Mouse (Mus musculus) ovary, postnatal 36 days (tissue): ENCODE data around the gene Vmac.

Experiments
- DNase-seq: peaks from one replicate; pipeline ENCODE4 v3.0.0; 2022; ENCODE audit warnings: low spot score, mixed read lengths

Vmac gene

GRCm38 (mm10) chr17:56686801-56687200, 31.0 kb downstream of the Vmac start:
- no peak for DNase-seq

DNA sequence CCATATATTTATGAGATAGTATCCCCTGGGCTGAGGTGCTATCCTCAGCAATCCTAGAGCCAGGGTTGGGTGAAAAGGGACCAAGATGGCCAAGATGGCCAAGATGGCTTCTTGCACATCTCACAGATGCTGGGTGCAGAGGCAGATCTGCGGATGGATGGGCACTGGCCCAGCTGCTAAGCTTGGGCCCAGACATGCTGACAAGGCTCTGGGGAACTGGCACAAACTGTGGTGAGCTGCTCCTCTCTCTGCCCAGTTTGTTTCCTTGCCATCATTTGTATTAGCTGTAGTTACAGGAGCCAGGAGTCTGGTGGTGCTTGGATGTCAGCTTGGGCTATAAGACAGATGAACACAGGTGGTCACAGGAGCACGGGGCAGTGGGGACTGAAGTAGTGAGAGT, 33.2 kb downstream of the Vmac start:
- DNase-seq: no peak

GRCm38 (mm10) chr17:56683546-56684140, 34.2 kb downstream of the Vmac start:
- DNase-seq: no peak

DNA sequence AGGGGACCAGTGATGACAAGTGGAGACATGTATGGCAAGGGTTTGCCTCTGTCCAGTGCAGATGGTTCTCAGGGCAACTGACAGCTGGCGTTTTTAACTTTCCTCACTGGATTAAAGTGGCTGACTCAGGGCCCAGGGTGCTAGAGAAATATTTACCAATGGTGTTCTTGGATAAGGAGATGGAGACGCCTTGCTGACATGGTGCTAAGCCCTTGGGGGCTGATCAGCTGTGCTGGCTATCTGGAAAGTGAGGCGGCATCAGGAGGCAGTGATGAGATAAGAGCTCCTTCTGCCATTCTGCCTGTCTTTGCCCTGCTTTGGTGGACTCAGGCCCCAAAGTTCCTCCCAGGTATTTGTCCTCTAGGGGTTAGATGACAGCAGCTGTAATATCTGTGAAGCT, 34.9 kb downstream of the Vmac start:
- DNase-seq: no peak

DNA sequence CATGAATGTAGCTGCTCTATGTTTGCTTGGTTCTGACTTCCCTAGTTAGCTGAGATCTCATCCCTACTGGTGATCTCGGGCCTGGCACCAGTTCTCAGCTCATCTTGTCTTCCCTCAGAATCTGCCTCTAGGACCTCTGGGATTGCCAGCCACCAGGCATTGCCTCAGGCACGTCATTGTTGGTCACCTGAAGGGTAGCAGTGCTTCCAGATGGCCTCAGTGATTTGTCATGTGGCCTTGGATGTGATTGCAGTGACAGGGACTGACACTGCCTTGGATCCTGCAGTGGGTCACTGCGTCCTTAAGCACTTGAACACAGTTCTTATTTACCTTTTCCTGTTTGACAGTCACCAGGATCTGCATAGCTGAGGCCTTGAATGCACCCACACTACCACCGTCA, 36.0 kb downstream of the Vmac start:
- no peak for DNase-seq

DNA sequence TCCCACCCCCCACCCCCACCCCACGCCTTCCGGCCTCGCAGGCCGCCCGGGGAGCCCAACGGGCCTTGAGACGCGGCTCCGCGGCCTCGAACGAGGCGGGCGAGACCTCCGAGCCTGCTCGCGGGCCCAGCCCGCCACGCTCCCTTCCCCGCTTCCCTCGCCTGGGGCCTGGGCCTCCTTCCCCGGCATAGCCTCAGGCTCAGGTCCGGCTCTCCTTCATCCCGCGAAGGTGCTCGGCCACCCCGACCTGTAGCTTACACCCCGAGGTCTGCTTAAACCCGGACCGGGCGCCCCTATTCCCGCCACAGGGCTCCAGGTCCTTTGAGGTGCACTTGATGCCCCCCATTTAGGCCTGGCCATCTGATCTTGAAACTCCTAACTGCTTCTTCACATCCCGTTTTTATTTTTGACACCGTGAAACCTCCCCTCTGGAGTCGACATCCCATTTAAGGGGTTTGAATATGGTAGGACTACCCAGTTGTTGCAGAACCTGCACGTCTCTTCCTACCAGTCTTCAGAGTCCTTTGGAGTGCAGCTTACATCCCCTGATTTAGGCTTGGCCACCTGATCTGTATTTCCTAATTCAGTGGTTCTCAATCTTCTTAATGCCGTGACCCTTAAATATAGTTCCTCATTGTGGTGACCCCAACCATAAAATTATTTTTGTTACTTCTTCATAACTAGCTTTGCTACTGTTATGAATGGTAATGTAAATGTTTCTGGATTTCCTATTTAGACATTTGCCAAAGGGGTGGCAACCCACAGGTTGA, 44.0 kb downstream of the Vmac start:
- DNase-seq: no peak

GRCm38 (mm10) chr17:56672941-56673646, 44.7 kb downstream of the Vmac start, which contains the start of gene Ranbp3:
Gene Ranbp3, plus strand, starts transcription at chr17:56673294.
- peak; percentile 100 for DNase-seq

DNA sequence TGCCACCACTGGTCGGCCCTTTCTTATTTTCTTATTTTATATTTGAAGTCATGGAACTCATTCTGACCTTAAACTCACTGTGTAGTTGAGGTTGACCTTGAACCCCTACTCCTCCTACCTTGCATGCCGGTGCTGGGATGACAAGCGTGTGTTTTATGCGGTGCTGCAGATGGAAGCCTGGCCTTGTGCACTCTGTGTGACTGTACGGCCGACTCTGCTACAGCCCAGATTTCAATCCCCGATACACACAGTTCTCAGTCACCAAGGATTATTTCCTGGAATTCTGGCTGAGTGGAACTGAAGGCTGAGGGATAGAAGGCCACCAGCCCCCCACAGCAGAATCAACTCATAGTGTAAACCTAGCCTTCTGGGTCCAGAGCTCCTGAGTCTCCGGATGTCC, 48.1 kb downstream of the Vmac start:
- no peak for DNase-seq

DNA sequence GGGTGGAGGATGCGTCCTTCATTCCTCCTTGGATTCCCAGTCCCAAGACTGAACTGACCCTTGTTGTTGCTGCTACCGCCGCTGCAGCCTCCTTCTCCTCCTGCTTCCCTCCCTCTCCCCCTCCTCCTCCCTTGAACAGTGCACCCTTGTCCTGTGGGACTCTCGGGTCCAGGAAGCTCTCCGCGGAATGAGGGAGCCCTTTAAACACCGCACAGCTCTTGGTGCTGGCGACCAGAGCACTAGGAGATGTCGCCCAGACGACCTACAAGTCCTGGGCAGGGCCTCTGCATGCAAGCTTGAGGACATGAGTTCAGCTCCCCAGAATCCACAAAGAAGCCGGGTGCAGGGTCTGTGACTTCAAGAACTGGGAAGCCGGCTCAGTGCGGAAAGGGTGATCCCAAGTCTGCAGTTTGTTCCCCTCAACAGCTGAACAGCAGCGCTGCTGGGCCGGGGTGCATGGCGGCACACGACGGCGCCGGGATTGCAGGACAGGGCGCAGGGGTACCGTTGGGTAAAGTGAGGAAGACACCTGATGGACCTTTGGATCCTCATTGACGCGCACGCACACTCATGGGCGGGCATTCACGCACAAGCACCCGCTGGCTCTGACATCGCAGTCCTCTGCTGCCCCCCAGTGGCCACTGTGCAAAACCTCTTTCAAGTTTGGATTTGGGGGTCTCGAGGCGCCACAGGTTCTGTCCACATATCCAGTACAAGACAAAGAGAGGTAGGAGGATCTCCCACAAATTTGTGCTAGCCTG, 49.3 kb downstream of the Vmac start:
- DNase-seq: peak; percentile 81

- no peak for DNase-seq
Observed at GRCm38 (mm10) chr17:56667591-56667990, 50.2 kb downstream of the Vmac start.

- DNase-seq: no peak
Observed at GRCm38 (mm10) chr17:56666384-56666783, 51.4 kb downstream of the Vmac start.

GRCm38 (mm10) chr17:56664333-56664732, 53.5 kb downstream of the Vmac start:
- DNase-seq: no peak
